Comparison of ENCODE assay signal across 14 mouse cellular contexts in genomic region chr14:73262210-73262609, GRCm38 (mm10).
"Had no signal": no experiment of that assay in that cellular context is flagged by ENCODE, and none has a peak within 500 bp of the region (broad histone marks: within the 10 kb centered on the region; RNA-seq: fewer than 3 reads in every experiment).

No protein-coding gene starts in this region.

- H3K4me2 ChIP-seq: liver, embryonic 12.5 days; lung, embryonic 14.5 days; midbrain, embryonic 12.5 days; neural tube, embryonic 12.5 days had no signal

- H3K9me3 ChIP-seq: liver, embryonic 12.5 days had no signal

- H3K4me1 ChIP-seq: liver, embryonic 12.5 days; midbrain, embryonic 10.5 days; midbrain, embryonic 12.5 days; neural tube, embryonic 12.5 days had no signal

- H3K27ac ChIP-seq: liver, embryonic 12.5 days; liver, embryonic 14.5 days; midbrain, embryonic 10.5 days; midbrain, embryonic 12.5 days; neural tube, embryonic 12.5 days had no signal

- H3K9ac ChIP-seq: liver, embryonic 12.5 days; liver, embryonic 14.5 days; lung, embryonic 14.5 days; midbrain, embryonic 12.5 days; neural tube, embryonic 12.5 days had no signal

- ATAC-seq: liver, embryonic 12.5 days; midbrain, embryonic 16.5 days had no signal

- H3K27me3 ChIP-seq: liver, embryonic 12.5 days; midbrain, embryonic 12.5 days; neural tube, embryonic 12.5 days had no signal

- H3K4me3 ChIP-seq: liver, embryonic 12.5 days; midbrain, embryonic 10.5 days; midbrain, embryonic 12.5 days; neural tube, embryonic 12.5 days had no signal

- DNase-seq: lung, embryonic 14.5 days; midbrain, embryonic 14.5 days; right cerebral cortex, postnatal 14 days; right cerebral cortex, postnatal 4 days; spleen, adult 18-20 months; thymus, adult 2 months; thymus, postnatal 25 days; thymus, postnatal 4 days had no signal
